Mouse (Mus musculus): Measurements from ENCODE around the gene Satb2. TPM values are rescaled to one million over a fixed set of nuclear protein-coding genes. Genes with fewer than 3 reads are reported as not detected.

Satb2 gene
- polyA plus RNA-seq (2011; ENCODE audit: insufficient read length, low read depth, missing spikeins): 5.3 and 5.4 TPM in 2 replicates

GRCm38 (mm10) chr1:56978151-56978700 is at the start of gene Satb2:
Gene Satb2, minus strand, starts transcription at chr1:56978650.
- peak within 1 kb of the TSS; percentile 27 for H3K4me3 ChIP-seq (ENCODE audit: insufficient read depth, low read length)
- no peak within 1 kb of the TSS for H3K27ac ChIP-seq (ENCODE audit: insufficient read depth, low read length)
- 0 out of 2 replicates have a peak, but pooled peaks cover 3% of the 10 kb centered on the region for H3K4me1 ChIP-seq (ENCODE audit: control insufficient read depth, insufficient read depth, low read length)
- TF ChIP-seq CTCF (IDR thresholded peaks at IDR 0.05; ENCODE audit: borderline replicate concordance, insufficient read depth, low read length) (no peak), POLR2A (IDR thresholded peaks at IDR 0.05; ENCODE audit: low read depth, low read length) (no peak)

GRCm38 (mm10) chr1:57018941-57019340 is 40.5 kb upstream of the Satb2 start:
- H3K4me1 ChIP-seq (ENCODE audit: control insufficient read depth, insufficient read depth, low read length): no peaks in the 10 kb centered on the region
- no peak overlapping the region for H3K27ac ChIP-seq (ENCODE audit: insufficient read depth, low read length)
- TF ChIP-seq POLR2A (IDR thresholded peaks at IDR 0.05; ENCODE audit: low read depth, low read length) (no peak), CTCF (IDR thresholded peaks at IDR 0.05; ENCODE audit: borderline replicate concordance, insufficient read depth, low read length) (no peak)
- no peak overlapping the region for H3K4me3 ChIP-seq (ENCODE audit: insufficient read depth, low read length)

- H3K4me1 ChIP-seq (ENCODE audit: control insufficient read depth, insufficient read depth, low read length): no peaks in the 10 kb centered on the region
- no peak for TF ChIP-seq POLR2A (IDR thresholded peaks at IDR 0.05; ENCODE audit: low read depth, low read length)
- TF ChIP-seq CTCF (IDR thresholded peaks at IDR 0.05; ENCODE audit: borderline replicate concordance, insufficient read depth, low read length): no peak
- no peak overlapping the region for H3K27ac ChIP-seq (ENCODE audit: insufficient read depth, low read length)
- H3K4me3 ChIP-seq (ENCODE audit: insufficient read depth, low read length): no peak overlapping the region
Measured at GRCm38 (mm10) chr1:57013856-57014255, 35.4 kb upstream of the Satb2 start.

GRCm38 (mm10) chr1:57009171-57009570 is 30.7 kb upstream of the Satb2 start:
- Histone ChIP-seq H3K4me1 (ENCODE audit: control insufficient read depth, insufficient read depth, low read length) (no peaks in the 10 kb centered on the region), H3K4me3 (ENCODE audit: insufficient read depth, low read length) (no peak overlapping the region), H3K27ac (ENCODE audit: insufficient read depth, low read length) (no peak overlapping the region)
- TF ChIP-seq CTCF (IDR thresholded peaks at IDR 0.05; ENCODE audit: borderline replicate concordance, insufficient read depth, low read length) (no peak), POLR2A (IDR thresholded peaks at IDR 0.05; ENCODE audit: low read depth, low read length) (no peak)

GRCm38 (mm10) chr1:56995041-56995440 is 16.6 kb upstream of the Satb2 start:
- H3K4me3 ChIP-seq (ENCODE audit: insufficient read depth, low read length): no peak overlapping the region
- H3K4me1 ChIP-seq (ENCODE audit: control insufficient read depth, insufficient read depth, low read length): no peaks in the 10 kb centered on the region
- no peak overlapping the region for H3K27ac ChIP-seq (ENCODE audit: insufficient read depth, low read length)
- TF ChIP-seq POLR2A (IDR thresholded peaks at IDR 0.05; ENCODE audit: low read depth, low read length): no peak
- no peak for TF ChIP-seq CTCF (IDR thresholded peaks at IDR 0.05; ENCODE audit: borderline replicate concordance, insufficient read depth, low read length)

- Histone ChIP-seq H3K4me1 (ENCODE audit: control insufficient read depth, insufficient read depth, low read length) (no peaks in the 10 kb centered on the region), H3K27ac (ENCODE audit: insufficient read depth, low read length) (no peak overlapping the region), H3K4me3 (ENCODE audit: insufficient read depth, low read length) (no peak overlapping the region)
- TF ChIP-seq POLR2A (IDR thresholded peaks at IDR 0.05; ENCODE audit: low read depth, low read length): no peak
- TF ChIP-seq CTCF (IDR thresholded peaks at IDR 0.05; ENCODE audit: borderline replicate concordance, insufficient read depth, low read length): no peak
Measured at GRCm38 (mm10) chr1:56992310-56992709, 13.9 kb upstream of the Satb2 start.

- Histone ChIP-seq H3K27ac (ENCODE audit: insufficient read depth, low read length) (no peak overlapping the region), H3K4me3 (ENCODE audit: insufficient read depth, low read length) (no peak overlapping the region), H3K4me1 (ENCODE audit: control insufficient read depth, insufficient read depth, low read length) (no peaks in the 10 kb centered on the region)
- TF ChIP-seq CTCF (IDR thresholded peaks at IDR 0.05; ENCODE audit: borderline replicate concordance, insufficient read depth, low read length) (no peak), POLR2A (IDR thresholded peaks at IDR 0.05; ENCODE audit: low read depth, low read length) (no peak)
Measured at GRCm38 (mm10) chr1:56991613-56992012, 13.2 kb upstream of the Satb2 start.

- TF ChIP-seq POLR2A (IDR thresholded peaks at IDR 0.05; ENCODE audit: low read depth, low read length): no peak
- no peak for TF ChIP-seq CTCF (IDR thresholded peaks at IDR 0.05; ENCODE audit: borderline replicate concordance, insufficient read depth, low read length)
- Histone ChIP-seq H3K4me3 (ENCODE audit: insufficient read depth, low read length) (no peak overlapping the region), H3K27ac (ENCODE audit: insufficient read depth, low read length) (no peak overlapping the region), H3K4me1 (ENCODE audit: control insufficient read depth, insufficient read depth, low read length) (0 out of 2 replicates have a peak, but pooled peaks cover 3% of the 10 kb centered on the region)
Measured at GRCm38 (mm10) chr1:56984483-56984810, 6.0 kb upstream of the Satb2 start.

GRCm38 (mm10) chr1:56983771-56984482 is 5.5 kb upstream of the Satb2 start:
- H3K4me3 ChIP-seq (ENCODE audit: insufficient read depth, low read length): no peak overlapping the region
- H3K27ac ChIP-seq (ENCODE audit: insufficient read depth, low read length): no peak overlapping the region
- H3K4me1 ChIP-seq (ENCODE audit: control insufficient read depth, insufficient read depth, low read length): 0 out of 2 replicates have a peak, but pooled peaks cover 3% of the 10 kb centered on the region
- no peak for TF ChIP-seq CTCF (IDR thresholded peaks at IDR 0.05; ENCODE audit: borderline replicate concordance, insufficient read depth, low read length)
- TF ChIP-seq POLR2A (IDR thresholded peaks at IDR 0.05; ENCODE audit: low read depth, low read length): no peak

- no peak for TF ChIP-seq CTCF (IDR thresholded peaks at IDR 0.05; ENCODE audit: borderline replicate concordance, insufficient read depth, low read length)
- TF ChIP-seq POLR2A (IDR thresholded peaks at IDR 0.05; ENCODE audit: low read depth, low read length): no peak
- Histone ChIP-seq H3K4me1 (ENCODE audit: control insufficient read depth, insufficient read depth, low read length) (0 out of 2 replicates have a peak, but pooled peaks cover 3% of the 10 kb centered on the region), H3K27ac (ENCODE audit: insufficient read depth, low read length) (no peak overlapping the region), H3K4me3 (ENCODE audit: insufficient read depth, low read length) (no peak overlapping the region)
Measured at GRCm38 (mm10) chr1:56983100-56983590, 4.7 kb upstream of the Satb2 start.
